Mouse (Mus musculus) cortical plate, adult 2 months (tissue): ENCODE results near the gene Rundc3a. TPM values are rescaled to one million over a fixed set of nuclear protein-coding genes. Genes with fewer than 3 reads are reported as not detected.

Experiments used
- H3K27ac ChIP-seq: fragments of 200-500 bp; 2 replicates; pipeline ENCODE4 v1.5.1; 2012; ENCODE audit warnings: low read length, control low read depth, inconsistent platforms; ENCODE audit not compliant: insufficient read depth
- H3K4me1 ChIP-seq: fragments of 200-500 bp; 2 replicates; pipeline ENCODE4 v1.6.1; 2011; ENCODE audit warnings: low read length; ENCODE audit not compliant: control insufficient read depth, insufficient read depth
- H3K4me3 ChIP-seq: fragments of 200-500 bp; 2 replicates; pipeline ENCODE4 v1.5.1; 2011; ENCODE audit warnings: mild to moderate bottlenecking, low read length, control low read depth; ENCODE audit not compliant: insufficient read depth
- CTCF ChIP-seq: fragments of 200-500 bp; IDR thresholded peaks from 2 replicates; pipeline ENCODE4 v1.5.1; 2011; ENCODE audit warnings: mild to moderate bottlenecking, control low read depth, low read length; ENCODE audit not compliant: insufficient read depth; ENCODE audit errors: extremely low read depth
- POLR2A ChIP-seq: fragments of 200-500 bp; IDR thresholded peaks from 2 replicates; pipeline ENCODE4 v1.6.1; 2011; ENCODE audit warnings: mild to moderate bottlenecking, low read length, control low read depth; ENCODE audit not compliant: insufficient read depth; ENCODE audit errors: extremely low read depth
- polyA plus RNA-seq: library from polyadenylated mRNA; depleted of rRNA; stranded (reverse); fragments of >200 nt; gene quantifications from 2 replicates; pipeline ENCODE4 v1.2.3, GENCODE M21; 2012; rRNA removed

The Rundc3a gene
- polyA plus RNA-seq, 1 experiment, result 511 TPM

DNA sequence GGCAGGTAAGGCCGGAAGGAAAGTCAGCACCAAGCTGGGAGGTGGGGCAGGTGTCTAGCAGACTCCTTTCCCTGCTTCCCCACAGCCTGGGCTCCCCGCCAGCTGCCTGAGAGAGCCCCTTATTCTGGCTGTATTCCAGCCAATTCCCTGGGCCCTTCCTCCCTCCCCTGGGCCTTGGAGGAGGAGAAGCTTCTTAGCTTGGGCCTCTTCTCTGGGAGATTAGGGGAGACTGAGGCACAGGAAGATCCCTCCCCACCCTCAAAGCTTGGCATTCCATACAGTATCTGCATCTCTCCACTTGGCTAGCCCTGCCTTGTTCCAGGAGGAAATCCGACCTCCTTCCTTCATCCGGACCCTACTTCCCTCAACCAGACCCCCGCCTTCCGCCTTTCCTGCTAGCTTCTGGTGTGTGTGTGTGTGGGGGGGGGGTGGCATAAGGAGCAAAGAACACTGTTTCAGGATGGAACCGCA lies 52.7 kb downstream of the Rundc3a start:
- Histone ChIP-seq H3K4me3 (peak overlapping the region; percentile 80), H3K27ac (0 out of 2 replicates have a peak overlapping the region, but pooled peaks have one; percentile 20), H3K4me1 (peaks cover 6% of the 10 kb centered on the region)
- no peak for TF ChIP-seq CTCF
- TF ChIP-seq POLR2A, result no peak

DNA sequence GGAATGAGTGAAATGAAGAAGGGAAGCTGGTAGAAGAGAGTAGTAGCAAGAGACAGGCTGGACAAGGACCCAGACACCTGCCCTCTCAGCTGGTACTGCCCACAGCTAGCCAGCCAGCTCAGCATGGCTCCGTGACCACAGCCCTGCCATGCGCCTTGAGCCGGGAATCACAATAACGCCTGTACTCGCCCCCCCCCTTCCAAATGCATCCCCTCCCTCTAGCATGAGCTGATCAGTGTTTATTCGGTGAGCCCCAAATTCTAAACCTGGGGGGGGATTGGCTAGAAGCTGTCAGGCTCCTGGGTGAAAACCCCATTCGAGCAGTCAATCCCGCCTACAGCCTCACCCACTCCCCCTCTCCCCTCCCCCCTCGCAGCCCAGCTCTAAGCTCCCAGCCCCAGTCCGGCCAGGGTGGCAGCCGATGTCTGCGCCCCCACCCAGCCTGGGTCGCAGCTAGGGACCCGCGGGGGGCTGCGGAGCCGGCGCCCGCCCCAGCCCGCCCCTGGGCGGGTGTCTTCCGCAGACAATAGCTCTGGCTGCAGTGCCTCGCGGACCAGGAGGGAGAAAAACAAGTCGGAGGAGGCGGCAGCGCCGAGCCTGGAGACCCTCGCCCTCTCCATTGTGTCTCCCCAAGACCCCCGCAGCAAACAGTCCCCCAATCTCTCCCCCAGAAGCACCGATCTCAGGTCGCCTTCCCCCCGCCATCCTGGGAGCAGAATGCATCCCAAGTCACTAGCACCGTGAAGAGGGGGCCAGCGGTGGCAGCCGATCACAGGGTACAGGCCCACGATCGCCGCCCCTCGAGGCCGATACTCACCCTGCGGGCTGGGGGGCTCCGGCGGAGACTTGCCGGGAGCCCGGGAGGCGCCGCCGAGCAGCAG lies 53.6 kb downstream of the Rundc3a start:
- H3K4me1 ChIP-seq, result peaks cover 6% of the 10 kb centered on the region
- TF ChIP-seq CTCF, result no peak
- TF ChIP-seq POLR2A, result no peak
- H3K4me3 ChIP-seq, result peak overlapping the region; percentile 80
- peak overlapping the region; percentile 74 for H3K27ac ChIP-seq

DNA sequence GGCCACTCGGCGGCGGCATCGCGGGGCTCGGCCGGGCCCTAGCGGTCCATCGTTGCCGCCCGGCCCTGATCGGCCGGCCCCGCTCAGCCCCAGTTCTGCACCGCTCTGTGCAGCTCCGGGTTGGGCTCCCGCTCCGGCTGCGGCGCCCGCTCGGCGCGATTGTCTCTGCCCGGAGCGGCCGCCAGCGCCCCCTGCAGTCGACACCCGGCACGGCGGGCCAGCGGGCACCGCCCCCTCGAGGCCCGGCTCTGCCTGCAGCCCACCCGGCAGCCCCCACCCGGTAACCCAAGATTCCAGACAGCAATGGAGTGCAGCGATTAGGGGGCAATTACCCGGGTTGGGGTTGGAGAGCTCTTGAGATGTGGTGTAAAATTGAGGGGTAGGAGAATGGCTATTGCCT lies 54.3 kb downstream of the Rundc3a start, which contains the start of gene Fam171a2:
Fam171a2 (minus strand) TSS at position 186 of the 400 bp plus-strand sequence.
- Histone ChIP-seq H3K4me1 (peaks cover 6% of the 10 kb centered on the region), H3K4me3 (peak within 1 kb of the TSS; percentile 80), H3K27ac (peak within 1 kb of the TSS; percentile 77)
- TF ChIP-seq POLR2A, result peak; percentile 61
- TF ChIP-seq CTCF, result 0 out of 2 replicates have a peak, but pooled peaks have one; percentile 20

DNA sequence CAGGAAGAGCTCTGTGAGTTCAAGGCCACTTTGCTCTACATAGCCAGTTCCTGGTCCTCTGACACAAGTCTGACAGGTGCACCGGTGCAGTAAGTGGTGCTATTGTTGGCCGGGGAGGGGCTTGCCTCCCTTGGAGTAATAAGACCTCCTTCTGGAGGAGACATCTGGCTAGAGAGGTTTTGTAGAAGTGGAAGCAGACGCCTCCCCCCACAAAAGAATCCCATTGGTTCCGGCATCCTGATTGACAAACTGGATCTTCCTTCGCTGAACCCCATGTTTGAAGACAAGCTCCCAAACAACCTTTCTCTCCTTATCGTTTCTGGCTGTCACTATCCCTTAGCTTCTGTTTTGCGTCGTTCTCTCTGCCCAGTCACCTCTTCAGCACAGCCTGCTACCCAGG lies 55.1 kb downstream of the Rundc3a start:
- peak overlapping the region; percentile 77 for H3K27ac ChIP-seq
- TF ChIP-seq CTCF (no peak), POLR2A (peak; percentile 46; the same call in 1 of the 2 replicates)
- peak overlapping the region; percentile 21 for H3K4me3 ChIP-seq
- H3K4me1 ChIP-seq, result peaks cover 6% of the 10 kb centered on the region

DNA sequence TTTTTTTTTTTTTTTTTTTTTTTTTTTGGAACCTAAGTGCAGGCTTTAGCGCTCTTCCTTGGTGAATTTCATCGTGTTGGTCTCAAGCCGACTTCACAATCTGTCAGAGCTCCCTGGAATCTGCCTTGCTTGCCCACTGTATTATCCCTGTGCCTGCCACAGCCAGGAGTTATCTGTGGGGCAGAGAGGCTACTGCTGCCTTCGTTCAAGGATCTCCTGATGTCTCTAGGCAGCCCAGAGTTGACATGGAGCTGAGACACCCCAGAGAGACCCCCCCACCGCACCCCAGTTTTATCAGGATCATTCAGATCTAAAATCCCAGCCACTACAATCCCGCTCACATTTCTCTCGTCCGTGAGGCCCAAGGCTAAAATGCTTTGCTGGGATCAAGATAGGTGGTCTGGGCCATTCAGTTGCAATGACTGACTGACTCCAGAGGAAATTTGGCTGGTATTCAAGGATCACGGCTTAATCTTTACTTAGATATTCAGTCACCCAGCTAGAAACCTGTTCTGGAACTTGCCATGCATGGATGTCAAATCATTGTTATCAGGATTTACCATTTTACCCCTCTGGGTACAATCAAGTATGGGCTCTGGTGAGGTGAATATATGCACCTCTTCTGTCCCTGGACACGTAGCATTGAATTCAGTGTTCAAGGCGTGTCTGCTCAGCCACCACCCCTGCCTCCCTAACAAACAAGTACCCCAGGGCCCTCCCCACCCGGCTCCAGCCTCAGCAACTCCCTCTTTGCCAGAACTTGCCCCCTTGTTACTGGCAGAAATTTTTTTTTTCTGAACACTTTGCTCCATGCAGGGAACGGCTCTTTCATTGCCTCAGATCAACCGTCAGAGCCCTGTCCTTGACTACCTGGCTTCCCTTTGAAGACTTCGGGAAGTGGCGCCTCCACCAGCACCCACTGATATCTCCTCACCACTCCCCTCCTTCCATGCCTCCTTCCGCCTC lies 56.1 kb downstream of the Rundc3a start:
- TF ChIP-seq POLR2A (no peak), CTCF (no peak)
- Histone ChIP-seq H3K4me3 (no peak overlapping the region; the same call in 1 of the 2 replicates), H3K4me1 (peaks cover 6% of the 10 kb centered on the region), H3K27ac (no peak overlapping the region)

Other genes with a start within 250 kb of the Rundc3a start
- 0.04 and 0.08 TPM in 2 replicates for gene Nags, start 247.9 kb upstream of the Rundc3a start, polyA plus RNA-seq
- 28.4 and 31.4 TPM in 2 replicates for gene Tmem101, start 237.0 kb upstream of the Rundc3a start, polyA plus RNA-seq
- gene Lsm12, start 208.1 kb upstream of the Rundc3a start, polyA plus RNA-seq, result 33.2 and 34.4 TPM in 2 replicates
- gene G6pc3, start 203.8 kb upstream of the Rundc3a start, polyA plus RNA-seq, result 97.1 TPM in 2 replicates
- gene Hdac5, start 163.2 kb upstream of the Rundc3a start, polyA plus RNA-seq, result 191 and 237 TPM in 2 replicates
- gene BC030867, start 144.5 kb upstream of the Rundc3a start, polyA plus RNA-seq, result 1.3 and 1.4 TPM in 2 replicates
- 1.9 and 2.2 TPM in 2 replicates for gene Asb16, start 124.7 kb upstream of the Rundc3a start, polyA plus RNA-seq
- 95.3 and 97.0 TPM in 2 replicates for gene Tmub2, start 108.5 kb upstream of the Rundc3a start, polyA plus RNA-seq
- gene Atxn7l3, start 96.8 kb upstream of the Rundc3a start, polyA plus RNA-seq, result 171 and 180 TPM in 2 replicates
- gene Ubtf, start 73.7 kb upstream of the Rundc3a start, polyA plus RNA-seq, result 84.1 and 86.8 TPM in 2 replicates
- 0.02 and 0.04 TPM in 2 replicates for gene Slc4a1, start 27.2 kb upstream of the Rundc3a start, polyA plus RNA-seq
- gene Slc25a39, start 14.5 kb downstream of the Rundc3a start, polyA plus RNA-seq, result 85.9 and 88.4 TPM in 2 replicates
- 64.6 and 67.2 TPM in 2 replicates for gene Grn, start 36.9 kb downstream of the Rundc3a start, polyA plus RNA-seq
- 77.9 and 78.3 TPM in 2 replicates for gene Fam171a2, start 54.3 kb downstream of the Rundc3a start, polyA plus RNA-seq
- 4.1 and 4.9 TPM in 2 replicates for gene Itga2b, start 76.7 kb downstream of the Rundc3a start, polyA plus RNA-seq
- 62.0 and 62.3 TPM in 2 replicates for gene Gpatch8, start 163.0 kb downstream of the Rundc3a start, polyA plus RNA-seq
- gene Gm11627, start 186.1 kb downstream of the Rundc3a start, polyA plus RNA-seq, result 8.0 and 8.2 TPM in 2 replicates
- gene Fzd2, start 211.0 kb downstream of the Rundc3a start, polyA plus RNA-seq, result 11.4 and 11.8 TPM in 2 replicates